Mouse (Mus musculus) C2C12 (cell line): ENCODE data around the gene Isoc2a.

Experiments used
- CEBPB ChIP-seq: IDR thresholded peaks from one replicate; pipeline ENCODE4 v1.6.1; 2011; ENCODE audit warnings: low read depth, mild to moderate bottlenecking, control low read depth, moderate library complexity
- CTCF ChIP-seq: IDR thresholded peaks from one replicate; pipeline ENCODE4 v1.5.1; 2011; ENCODE audit not compliant: control insufficient read depth, insufficient read depth, insufficient read length
- MYOD1 ChIP-seq: IDR thresholded peaks from one replicate; pipeline ENCODE4 v1.6.1; 2011; ENCODE audit warnings: low read depth; ENCODE audit not compliant: control insufficient read depth, insufficient read length
- MYOG ChIP-seq: IDR thresholded peaks from one replicate; pipeline ENCODE4 v1.6.1; 2011; ENCODE audit not compliant: control insufficient read depth, insufficient read length; ENCODE audit errors: extremely low read depth
- USF1 ChIP-seq: IDR thresholded peaks from one replicate; pipeline ENCODE4 v1.6.1; 2011; ENCODE audit warnings: low read depth, mild to moderate bottlenecking, control low read depth, moderate library complexity

- TF ChIP-seq CTCF: no peak
- peak; percentile 67 for TF ChIP-seq MYOD1
- TF ChIP-seq CEBPB: no peak
- TF ChIP-seq USF1: no peak
- TF ChIP-seq MYOG: no peak
Measured at GRCm38 (mm10) chr7:4924891-4925301, 47.9 kb downstream of the Isoc2a start.
